Mouse (Mus musculus): ENCODE measurements around the gene Mpdu1.
"Not testable (repeated sequence)": the region's sequence is repeated elsewhere in the genome, so short reads cannot be mapped to it uniquely, and the experiment has no call there.

Gene Mpdu1

GRCm38 (mm10) chr11:69665457-69665960 lies 3.1 kb upstream of the Mpdu1 start:
- no peak for DNase-seq (ENCODE audit: low read depth, low spot score)

- no peak for DNase-seq (ENCODE audit: low read depth, low spot score)
Measured at GRCm38 (mm10) chr11:69664841-69665240, 2.4 kb upstream of the Mpdu1 start.

DNA sequence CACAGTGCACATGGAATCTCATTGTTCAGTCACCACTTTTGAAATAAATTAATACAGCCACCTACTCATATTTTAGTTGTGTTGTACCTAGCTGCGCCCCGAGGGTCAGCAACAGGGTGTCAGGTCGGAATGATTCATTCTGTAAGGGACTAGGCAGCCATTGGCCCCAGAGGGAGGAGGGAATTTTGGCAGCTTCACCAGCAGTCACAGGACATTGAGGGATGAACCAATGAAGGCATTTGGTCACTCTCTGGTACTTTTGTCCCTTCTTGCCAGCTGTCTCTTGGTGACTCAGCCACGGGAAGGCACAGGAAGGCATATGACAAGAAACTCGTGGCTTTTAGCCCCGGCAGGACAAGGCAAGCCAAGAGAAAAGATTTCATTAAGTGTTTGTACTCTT lies 1.4 kb upstream of the Mpdu1 start:
- no peak for DNase-seq (ENCODE audit: low read depth, low spot score)

- DNase-seq (ENCODE audit: low read depth, low spot score): no peak
Measured at GRCm38 (mm10) chr11:69662967-69663671, 677 bp upstream of the Mpdu1 start.

GRCm38 (mm10) chr11:69661221-69661881 lies 1.1 kb downstream of the Mpdu1 start:
- DNase-seq (ENCODE audit: low read depth, low spot score): no peak

GRCm38 (mm10) chr11:69657462-69657881 lies 5.0 kb downstream of the Mpdu1 start:
- DNase-seq (ENCODE audit: low read depth, low spot score): no peak

DNA sequence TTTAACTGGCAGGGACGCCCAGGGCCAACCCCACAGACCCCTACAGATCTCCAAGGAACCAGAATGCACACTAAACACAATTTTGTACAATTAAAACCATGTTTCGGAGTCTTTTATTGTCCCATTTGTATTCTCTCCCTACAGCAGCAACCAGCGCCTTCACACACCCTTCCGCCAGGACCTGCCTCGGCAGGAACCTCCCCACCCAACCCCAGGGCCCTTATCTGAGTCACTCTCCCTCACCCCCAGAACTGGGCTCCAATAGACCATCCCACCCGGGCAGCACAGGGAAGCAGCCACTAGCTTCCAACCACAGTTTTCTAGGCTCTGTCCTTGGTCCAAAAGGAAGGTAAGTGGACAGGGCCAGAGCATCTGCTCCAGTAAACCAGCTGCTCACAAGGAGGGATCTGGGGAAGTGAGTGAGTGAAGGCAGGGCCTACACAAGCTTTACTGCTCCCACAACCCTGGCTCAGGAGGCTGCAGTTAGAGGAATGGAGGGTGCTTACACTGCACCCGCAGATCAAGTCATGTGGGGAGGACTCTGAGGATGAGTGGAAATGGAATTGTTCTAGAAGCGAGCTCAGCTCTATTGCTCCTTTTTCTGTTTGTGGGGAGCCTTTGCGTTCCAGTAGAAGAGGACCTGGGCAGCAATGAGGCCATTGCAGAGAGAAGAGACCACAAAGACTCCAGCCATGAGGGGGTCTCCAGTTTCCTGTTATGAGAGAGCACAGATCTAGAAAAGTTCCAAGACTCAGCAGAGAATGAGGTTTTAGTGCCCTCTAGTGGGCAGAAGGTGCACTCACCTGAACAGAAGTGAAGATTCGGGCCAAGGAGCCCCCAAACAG lies 5.6 kb downstream of the Mpdu1 start:
- peak; percentile 80 for DNase-seq (ENCODE audit: low read depth, low spot score)

- no peak for DNase-seq (ENCODE audit: low read depth, low spot score)
Measured at GRCm38 (mm10) chr11:69656065-69656455, 6.4 kb downstream of the Mpdu1 start.

DNA sequence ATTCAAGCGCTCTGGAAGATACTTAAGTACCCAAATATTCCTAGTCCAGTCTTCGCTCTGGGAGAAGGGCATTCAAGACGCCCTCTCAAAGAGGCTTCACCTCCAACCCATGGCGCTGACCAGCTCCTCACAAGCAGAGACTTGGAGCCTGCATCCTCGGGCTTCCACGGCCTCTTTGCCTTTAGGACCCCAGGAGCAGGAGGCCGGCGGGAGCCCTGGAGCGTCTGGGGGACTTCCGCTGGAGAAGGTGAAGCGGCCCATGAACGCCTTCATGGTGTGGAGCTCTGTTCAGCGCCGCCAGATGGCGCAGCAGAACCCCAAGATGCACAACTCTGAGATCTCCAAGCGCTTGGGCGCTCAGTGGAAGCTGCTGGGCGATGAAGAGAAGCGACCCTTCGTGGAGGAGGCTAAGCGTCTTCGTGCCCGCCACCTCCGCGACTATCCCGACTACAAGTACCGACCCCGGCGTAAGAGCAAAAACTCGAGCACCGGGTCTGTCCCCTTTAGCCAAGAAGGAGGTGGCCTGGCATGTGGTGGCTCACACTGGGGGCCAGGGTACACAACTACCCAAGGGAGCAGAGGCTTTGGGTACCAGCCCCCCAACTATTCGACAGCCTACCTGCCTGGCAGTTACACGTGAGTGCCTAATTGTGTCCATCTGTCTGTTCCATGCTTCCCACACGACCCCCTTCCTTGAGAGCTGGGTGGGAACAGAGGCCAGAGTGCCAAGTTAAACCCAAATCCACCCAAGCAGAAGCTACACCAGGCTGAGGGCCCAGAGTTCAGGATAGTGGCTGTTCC lies 7.0 kb downstream of the Mpdu1 start, which contains the start of gene Sox15:
TSS of gene Sox15 (plus strand) at position 51 of the 801 bp plus-strand sequence.
- DNase-seq (ENCODE audit: low read depth, low spot score): peak; percentile 93

GRCm38 (mm10) chr11:69654760-69655159 lies 7.7 kb downstream of the Mpdu1 start:
- DNase-seq (ENCODE audit: low read depth, low spot score): peak; percentile 88

GRCm38 (mm10) chr11:69653399-69653798 lies 9.0 kb downstream of the Mpdu1 start:
- no peak for DNase-seq (ENCODE audit: low read depth, low spot score)

GRCm38 (mm10) chr11:69645860-69646259 lies 16.6 kb downstream of the Mpdu1 start:
- DNase-seq (ENCODE audit: low read depth, low spot score): no peak

DNA sequence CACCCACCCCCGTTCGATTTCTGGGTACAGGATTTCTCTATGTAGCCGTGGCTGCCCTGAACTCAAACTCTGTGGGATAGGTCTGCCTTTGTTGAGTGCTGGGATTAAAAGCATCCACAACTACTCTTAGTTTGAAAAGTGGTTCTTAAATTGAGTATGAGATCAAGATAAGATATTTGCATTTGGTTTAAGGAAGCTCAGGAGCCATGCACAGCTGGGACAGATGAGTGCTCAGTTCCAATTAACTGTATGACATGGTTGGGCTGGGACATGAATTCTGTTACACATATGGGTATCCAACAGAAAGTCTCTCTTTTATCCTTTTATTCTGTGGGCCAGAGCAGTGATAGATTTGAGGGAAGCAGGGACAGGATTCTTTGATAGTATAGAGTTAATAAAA lies 27.0 kb downstream of the Mpdu1 start:
- DNase-seq (ENCODE audit: low read depth, low spot score): no peak

- DNase-seq (ENCODE audit: low read depth, low spot score): peak; percentile 79
Measured at GRCm38 (mm10) chr11:69633128-69633866, 29.1 kb downstream of the Mpdu1 start.

- DNase-seq (ENCODE audit: low read depth, low spot score): peak; percentile 100
Measured at GRCm38 (mm10) chr11:69632284-69633089, 30.0 kb downstream of the Mpdu1 start, which contains the start of gene Fxr2. Gene Fxr2 (plus strand): TSS chr11:69632990.

DNA sequence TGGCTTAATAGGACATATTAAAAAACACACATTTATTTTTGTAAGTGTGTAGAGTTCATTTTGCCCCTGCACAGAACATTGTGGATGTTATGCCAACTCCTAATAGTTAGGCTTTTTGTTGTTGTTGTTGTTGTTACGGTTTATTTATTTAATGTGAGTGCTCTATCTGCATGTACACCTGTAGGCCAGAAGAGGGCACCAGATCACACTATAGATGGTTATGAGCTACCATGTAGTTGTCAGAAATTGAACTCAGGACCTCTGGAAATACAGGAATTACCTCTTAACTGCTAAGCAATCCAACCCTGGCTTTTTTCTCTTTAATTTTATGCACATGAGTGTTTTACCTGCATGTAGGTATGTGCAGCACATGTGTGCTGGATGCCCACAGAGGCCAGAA lies 32.6 kb downstream of the Mpdu1 start:
- DNase-seq (ENCODE audit: low read depth, low spot score): peak; percentile 72

GRCm38 (mm10) chr11:69628286-69628685 lies 34.2 kb downstream of the Mpdu1 start:
- peak; percentile 90 for DNase-seq (ENCODE audit: low read depth, low spot score)

GRCm38 (mm10) chr11:69624339-69624738 lies 38.1 kb downstream of the Mpdu1 start:
- not testable (repeated sequence) for DNase-seq (ENCODE audit: low read depth, low spot score)

DNA sequence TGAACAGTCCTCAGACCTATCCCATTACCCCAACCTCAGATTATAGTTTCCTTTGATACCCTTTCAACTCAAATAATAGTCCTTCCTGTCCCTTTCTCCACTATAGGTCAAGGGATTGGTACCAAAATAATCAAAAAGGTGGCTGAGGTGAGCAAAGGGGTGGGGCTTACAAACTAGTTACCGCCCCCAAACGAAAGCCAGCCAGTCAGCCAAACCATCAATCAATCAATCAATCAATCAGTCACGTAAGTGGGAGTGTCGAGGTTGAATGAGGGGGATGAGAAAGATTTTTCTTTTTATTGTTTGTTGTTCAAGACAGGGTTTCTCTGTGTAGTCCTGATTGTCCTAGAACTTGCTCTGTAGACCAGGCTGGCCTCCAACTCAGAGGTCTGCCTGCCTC lies 39.4 kb downstream of the Mpdu1 start:
- DNase-seq (ENCODE audit: low read depth, low spot score): peak; percentile 43

DNA sequence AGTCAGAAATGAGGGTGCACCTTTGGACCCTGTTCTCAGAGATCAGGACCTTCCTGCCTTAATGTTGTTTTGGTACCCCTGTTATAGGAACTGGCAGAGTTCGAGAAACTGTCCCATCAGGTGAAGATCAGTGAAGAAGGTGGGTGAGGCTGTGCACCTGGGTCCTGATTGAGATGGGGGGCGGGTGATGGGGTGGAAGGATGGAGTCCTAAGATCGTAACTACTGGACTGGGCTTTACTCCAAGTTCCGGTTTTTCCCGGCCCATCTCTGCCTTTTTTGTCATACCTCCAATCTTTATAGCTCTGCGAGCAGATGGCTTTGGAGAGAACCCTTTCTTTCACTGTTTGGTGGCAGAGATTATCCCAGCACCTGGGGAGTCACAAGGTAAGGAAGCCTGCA lies 40.0 kb downstream of the Mpdu1 start:
- DNase-seq (ENCODE audit: low read depth, low spot score): no peak

Data from ZHBTc4 (cell line).